Mouse (Mus musculus): ENCODE data around the gene Mfsd5.

The Mfsd5 gene

DNA sequence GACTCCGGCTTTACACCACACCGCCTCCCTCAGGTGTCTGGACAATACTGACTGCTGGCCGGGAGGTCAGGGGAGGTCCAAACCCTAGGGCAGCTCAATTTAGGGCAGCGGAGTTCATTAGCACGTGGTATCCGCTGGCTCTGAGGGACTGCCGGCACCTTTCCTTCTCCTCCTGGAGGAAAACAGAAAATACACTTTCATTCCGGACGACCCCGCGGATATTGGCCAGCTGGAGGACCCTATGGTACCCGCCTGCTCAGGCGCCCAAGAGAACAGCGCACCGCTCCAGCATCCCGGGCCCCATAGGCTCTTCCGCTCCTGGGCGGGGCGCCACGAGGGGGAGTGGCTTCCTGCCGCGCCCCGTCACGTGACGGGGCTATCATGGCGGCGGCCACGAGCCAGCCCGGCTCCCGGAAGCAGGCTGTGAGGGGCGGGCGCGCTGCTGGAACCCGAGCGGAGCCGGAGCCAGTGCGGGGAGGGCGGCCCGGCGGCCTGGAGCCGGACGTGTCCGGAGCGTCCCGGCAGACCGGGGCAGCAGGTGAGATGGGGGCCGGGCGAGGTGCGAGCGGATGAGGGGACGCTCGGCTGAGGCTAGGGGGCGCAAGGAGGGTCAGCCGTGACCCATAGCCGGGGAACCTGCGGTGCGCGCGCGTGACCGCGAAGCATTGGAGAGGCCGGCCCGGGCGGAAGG lies at the start of gene Mfsd5:
Mfsd5 (plus strand) TSS at position 363 of the 691 bp plus-strand sequence.
- DNase-seq (ENCODE audit: low spot score in 2 of 2), result peak; percentile 85 to 88

DNA sequence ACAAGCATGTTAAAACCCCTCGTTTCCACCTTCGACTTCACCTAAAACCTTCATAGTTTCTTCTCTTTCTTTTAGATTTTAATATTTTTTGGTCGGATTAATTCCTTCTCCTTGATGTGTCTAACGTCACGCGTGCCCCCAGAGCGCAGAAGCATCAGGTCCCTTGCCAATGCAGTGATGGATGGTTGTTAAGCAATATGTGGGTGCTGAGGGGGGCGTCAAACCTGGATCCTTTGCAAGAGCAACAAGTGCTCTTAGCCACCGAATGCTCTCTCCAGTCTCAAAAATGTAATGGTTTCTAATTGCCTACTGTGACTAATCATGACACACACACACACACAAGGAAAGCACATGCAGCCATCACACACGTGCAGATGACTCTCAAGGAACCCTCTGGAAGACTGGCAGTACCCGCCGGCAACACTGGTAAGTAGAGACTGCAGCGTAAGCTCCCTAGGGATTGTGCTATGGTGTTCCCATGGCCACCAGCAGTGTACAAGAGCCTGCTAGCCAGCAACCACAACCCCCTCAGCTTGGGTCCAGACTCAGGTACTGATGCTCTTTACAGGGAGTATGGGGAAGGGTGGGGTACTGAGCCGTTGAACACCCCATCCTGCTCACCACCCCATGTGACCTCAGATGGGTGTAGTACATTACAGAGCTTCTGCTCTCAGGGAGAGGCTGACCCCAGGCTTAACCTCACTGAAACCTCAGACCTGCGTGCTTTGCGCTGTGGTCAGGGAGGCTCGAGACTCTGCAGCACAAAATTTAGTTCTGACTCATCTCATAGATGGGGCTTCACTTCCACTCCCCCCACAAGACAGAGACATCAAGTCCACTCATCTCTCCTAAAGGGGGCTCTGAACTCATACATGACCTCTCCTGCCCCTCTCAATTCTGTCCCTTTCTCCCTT lies 48.6 kb upstream of the Mfsd5 start:
- no peak for DNase-seq (ENCODE audit: low spot score in 2 of 2)

DNA sequence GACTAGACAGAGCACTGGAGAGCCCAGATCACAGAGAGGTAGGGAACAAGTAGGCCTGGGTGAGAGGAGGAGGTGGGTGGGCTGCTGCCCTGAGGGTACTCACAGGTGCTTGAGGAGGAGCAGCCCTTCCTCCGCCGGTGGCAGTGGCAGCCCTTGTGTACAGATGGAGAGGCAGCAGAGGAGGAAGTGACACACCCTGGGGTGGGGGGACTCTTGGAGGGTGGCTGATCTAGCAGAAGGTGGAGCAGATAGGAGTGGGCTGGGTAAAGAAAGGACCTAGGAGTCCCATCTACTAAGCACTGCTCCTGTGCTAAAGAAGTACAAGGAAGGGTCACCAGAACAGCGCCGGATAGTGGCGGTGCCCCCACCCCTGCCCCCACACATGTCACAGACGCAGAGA lies 47.5 kb upstream of the Mfsd5 start, which contains the start of gene Itgb7:
Itgb7 (minus strand) TSS at position 197 of the 400 bp plus-strand sequence.
- no peak for DNase-seq (ENCODE audit: low spot score in 2 of 2)

DNA sequence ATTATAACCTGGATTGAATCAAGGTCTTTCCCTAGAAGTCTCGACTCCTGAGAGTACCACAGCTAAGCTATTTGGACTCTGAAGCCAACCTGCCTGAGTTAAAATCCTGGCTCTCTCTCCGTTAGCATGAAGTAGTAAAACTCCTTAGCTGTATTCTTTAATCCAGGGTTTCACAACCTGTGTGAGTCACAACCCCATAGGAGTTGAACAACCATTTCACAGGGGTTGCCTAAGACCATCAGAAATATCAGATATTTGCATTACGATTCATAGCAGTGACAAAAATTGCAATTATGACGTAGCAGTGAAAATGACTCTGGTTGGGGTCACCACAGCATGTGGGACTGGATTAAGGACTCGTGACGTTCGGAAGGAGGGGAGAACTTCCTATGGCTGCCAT lies 46.5 kb upstream of the Mfsd5 start:
- no peak for DNase-seq (ENCODE audit: low spot score in 2 of 2)

DNA sequence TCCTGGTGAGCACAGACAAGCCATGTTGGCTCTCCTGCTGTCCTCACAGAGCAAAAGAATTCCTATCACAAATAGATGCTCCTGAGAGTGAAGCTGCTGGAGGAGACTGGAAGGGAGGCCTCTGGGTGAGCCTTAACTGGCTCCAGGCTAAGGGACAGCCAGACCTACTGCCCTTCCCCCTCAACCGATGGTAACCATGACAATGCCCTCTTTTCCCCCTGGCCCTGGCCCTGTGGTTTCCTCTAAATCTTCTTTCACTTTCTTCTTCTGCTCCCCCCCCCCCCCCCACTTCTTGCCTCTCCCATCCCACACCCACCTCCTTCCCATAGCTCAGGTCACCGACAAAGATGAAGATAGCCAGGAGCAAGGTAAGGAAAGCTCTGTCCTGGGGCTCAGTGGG lies 45.4 kb upstream of the Mfsd5 start:
- DNase-seq (ENCODE audit: low spot score in 2 of 2), result no peak

DNA sequence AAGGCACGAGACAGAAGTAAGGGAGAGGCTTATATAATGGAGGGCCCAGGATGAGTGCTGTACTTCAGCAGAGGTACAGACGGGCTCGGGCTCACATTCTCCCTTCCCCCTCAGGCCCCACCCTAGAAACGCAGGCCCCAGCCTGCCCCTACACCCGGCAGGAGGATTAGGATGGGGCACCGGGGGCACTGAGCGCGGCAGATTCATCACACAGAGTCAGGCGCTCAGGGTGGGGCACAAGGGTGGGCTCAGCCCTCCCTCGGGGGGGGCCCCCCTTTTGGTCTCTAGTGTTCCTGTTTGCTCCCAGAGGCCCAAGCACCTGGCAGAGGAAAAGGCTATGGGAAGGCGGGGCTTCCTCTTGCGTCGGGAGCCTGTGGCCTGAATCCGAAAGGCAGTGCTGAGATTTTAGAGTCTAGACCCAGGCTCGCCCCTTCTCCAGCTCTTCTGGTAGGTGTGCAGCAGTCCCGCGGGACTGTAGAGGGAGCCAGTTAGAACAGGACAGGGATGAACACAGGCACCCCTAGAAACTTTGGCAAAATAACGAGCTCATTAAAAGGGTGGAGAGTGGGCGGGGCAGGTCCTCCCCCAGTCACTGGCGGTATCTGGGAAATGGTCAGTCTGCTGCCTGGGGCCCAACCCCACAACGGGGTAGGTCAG lies 43.8 kb upstream of the Mfsd5 start:
- peak; percentile 50 to 70 for DNase-seq (ENCODE audit: low spot score in 2 of 2)

DNA sequence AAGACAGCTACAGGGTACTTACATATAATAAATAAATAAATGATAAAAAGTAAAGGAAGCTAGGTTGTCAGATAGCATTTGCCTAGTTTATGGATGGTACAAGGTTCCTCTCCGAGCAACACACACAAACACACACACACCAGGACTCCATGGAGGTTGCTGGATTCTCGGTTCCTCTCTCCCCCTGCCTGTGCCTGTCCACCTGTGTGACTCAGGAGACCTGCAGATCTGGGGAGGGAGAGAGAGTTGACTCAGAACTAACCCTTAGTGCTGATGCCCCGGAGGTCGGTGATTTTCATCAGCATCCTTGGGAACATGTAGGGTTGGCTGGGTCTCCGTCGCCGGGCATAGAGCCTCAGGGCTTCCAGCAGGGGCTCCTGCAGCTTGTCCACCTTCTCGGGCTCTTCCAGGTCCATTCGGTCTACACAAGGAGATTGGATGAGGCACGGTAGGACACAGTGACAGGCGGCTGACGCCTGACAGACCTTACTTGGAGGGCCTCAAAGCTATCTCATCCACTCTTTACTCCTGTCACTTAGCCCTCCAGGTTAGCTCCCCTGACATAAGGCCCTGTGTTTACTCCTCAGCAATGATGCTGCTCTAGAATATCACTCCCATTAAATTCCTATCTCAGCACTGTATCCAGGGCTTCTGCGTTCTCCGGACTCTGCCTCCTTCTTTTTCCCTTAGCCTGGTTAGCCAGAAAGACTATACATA lies 40.6 kb upstream of the Mfsd5 start:
- DNase-seq (ENCODE audit: low spot score in 2 of 2), result no peak

DNA sequence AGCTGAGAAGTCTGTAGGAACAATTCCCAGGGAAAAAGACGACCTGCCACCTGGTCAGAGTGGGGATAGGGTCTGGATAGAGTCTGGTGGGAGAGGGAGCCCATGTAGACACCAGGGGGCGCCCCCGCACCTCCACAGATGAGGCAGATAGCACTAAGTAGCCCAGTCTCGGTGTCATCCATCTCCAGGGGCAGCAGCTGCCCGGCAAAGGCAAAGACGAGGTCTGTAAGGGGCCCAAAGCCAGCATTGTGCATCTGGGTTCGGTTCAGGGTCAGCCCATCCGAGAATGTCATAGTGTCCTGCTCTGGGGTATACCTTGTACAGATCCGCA lies 40.0 kb upstream of the Mfsd5 start:
- peak; percentile 73 to 76 for DNase-seq (ENCODE audit: low spot score in 2 of 2)

DNA sequence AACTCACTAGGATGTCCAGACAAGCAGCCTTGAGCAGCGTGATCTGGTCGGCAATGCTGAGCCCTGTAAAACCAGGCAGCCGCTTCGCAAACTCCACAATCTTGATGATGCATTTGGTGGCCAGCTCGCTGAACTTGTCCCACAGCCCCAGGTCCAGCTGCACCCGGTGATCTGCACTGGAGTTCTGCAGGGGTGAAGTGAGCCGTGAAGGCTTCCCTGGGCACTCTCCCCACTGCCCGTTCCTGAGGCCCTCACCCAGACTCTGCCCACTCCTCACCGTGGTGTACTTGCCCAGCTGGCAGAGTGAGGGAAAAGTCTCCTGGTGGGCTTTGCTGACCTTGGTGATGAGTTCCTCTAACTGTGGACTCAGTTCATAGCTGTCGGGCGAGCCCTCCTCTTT lies 39.4 kb upstream of the Mfsd5 start:
- no peak for DNase-seq (ENCODE audit: low spot score in 2 of 2)

DNA sequence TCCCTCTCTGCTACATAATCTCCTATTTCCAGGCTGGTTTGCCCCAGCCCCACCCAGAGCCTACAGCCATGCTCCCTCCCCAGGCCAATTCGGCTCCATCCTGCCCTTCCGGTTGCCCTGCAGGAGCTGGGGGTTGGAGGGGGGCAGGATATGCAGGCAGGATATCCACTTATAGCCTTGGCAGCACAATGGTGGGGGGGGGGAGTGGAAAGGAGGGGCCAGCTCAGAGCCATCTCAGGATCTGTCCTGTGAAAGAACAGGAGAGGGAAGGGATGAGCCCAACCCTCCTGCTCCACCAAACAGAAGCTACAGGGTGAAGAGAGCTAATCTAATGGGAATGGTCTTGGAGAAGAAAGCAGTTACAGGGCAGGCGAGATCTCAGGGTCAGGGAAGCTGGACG lies 38.6 kb upstream of the Mfsd5 start:
- DNase-seq (ENCODE audit: low spot score in 2 of 2), result peak; percentile 60 to 79

DNA sequence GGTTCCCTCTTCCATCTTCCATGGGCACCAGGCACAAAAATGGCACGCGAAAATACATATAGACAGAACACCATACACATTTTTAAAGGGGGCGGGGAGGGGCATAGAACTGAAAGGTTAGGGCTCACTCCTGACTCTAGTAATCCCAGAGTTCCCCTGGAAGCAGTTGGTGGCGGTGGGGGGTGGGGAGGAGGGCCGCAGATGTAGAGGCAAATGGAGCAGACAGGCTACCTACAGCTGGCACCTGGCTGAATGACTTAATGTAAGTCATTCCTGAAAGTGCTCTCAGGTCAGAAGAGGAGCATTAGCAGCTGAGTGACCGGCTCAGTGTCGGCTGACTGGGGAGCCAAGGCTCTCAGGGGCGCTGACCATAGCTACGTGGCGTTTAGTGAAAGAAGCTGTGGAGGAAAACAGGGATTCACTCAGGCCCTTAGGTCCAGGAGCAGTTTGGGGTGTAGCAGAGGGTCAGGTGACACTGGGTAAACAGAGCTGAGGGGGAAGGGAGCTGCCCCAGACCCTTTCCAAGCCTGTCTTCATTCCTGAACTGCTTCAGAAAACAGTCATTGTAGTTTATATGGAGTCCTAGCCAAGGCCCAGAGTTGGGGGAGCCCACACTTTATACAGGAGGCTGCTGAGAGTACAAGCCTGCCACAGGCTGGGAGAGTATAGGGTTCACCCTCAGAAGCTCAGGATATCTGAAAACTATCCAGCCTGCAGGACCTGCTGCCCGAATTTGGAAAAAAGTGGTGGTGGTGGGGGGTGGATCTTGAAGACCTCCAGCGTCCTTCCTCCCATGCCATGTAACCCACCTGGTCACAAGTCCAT lies 36.6 kb upstream of the Mfsd5 start:
- DNase-seq (ENCODE audit: low spot score in 2 of 2), result no peak

DNA sequence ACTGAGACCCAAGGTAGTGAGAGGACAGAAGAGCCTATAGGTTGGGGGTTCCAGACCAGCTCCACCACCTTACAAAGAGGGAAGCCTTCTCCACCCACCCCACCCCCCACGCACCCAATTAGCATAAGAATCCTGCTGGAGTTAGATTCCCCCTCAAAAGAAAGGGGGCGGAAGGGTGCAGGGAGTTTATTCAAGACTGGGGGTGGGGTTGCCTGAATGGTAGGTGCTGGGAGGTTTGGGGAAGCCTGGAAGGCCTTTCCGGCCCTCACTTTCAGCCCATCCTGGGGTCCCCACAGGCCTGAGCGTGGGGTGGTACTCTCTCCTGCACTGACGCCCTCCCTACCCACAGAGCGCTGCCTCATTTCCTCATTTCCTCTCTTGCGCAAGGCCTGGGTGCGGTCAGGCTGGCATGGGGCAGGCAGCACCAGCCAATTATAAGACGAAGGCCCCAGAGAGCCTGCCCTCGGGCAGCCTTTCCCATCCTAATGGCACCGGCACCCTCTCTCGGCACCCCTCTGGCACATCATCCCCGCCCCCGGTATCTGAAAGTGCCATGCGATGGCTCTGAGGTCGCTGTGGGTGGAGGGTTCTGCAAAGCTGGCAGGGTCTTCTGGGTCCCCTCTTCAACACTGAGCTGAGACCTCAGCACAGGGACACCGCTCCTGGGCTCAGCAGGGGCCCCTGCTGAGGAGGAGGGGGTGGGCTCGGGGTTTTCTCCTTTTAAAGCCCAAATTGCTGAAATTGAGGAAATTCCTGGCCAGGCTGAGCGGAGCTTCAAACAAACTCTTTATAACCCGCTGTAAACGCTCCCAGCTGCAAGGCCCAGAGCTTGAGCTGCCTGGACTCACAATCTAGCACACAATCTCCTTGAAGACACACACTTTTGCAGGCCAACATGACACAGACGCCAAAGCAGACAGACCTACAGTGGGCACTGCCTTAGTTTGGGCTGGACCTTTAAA lies 35.7 kb upstream of the Mfsd5 start:
- DNase-seq (ENCODE audit: low spot score in 2 of 2), result peak; percentile 73 to 81

DNA sequence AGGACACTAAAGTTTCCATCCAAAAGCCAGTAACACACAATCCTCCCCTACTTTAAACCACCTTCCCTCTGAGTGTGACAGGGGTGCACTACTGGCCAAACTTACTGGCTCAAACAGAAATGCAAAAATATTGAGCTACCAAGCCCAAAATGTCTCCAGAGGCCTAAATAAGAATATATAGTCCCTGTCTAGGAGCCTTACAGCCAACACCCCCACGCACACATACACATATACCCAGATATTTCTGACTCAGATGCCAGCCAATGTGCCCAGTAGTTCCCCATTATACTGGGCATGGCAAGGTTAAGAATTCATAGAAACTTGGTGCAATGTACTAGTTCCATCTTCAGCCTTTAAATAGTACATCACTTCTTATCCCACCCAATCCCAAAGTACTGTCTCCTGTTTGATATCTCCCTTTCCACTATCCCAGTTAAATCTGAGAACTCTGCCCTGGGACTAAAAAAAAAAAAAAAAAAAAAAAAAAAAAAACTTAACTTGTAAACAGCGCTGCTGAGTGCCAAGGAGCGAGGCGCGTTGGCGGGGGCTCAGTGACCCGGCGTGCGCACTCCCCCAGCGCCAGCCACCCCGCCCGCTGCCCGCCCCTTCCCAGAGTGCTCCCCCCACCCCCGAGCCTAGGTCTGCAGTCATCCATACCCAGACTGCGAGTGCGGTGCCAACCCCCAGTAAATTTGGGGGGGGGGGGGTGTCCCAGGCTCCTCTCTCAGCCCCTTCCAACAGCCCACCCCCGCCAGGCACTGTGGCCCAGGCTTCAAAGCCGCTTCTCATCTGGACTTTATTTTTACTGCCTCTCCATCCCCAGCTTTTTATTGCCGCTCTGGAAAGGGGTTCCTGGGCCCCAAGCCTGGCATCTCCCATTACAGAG lies 34.7 kb upstream of the Mfsd5 start:
- no peak for DNase-seq (ENCODE audit: low spot score in 2 of 2)

DNA sequence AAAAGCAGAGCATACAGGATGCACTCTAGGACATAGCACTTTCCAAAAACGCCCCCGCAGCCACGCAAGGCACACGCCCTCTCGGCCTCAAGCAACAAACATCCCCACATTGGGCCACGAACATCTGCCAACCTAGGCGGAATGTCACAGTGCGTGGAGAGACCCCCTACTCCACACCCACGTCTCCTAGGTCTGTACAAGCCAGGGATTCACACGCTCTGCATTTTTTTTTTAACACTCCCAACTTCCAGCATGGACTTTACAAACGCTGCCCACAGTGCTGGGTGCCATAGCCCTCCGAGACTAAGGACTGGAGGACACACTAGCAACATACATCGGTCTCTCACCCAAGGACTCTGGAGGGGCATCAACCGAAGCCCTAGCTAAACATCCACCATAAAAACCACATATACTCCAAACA lies 33.8 kb upstream of the Mfsd5 start:
- DNase-seq (ENCODE audit: low spot score in 2 of 2), result no peak

DNA sequence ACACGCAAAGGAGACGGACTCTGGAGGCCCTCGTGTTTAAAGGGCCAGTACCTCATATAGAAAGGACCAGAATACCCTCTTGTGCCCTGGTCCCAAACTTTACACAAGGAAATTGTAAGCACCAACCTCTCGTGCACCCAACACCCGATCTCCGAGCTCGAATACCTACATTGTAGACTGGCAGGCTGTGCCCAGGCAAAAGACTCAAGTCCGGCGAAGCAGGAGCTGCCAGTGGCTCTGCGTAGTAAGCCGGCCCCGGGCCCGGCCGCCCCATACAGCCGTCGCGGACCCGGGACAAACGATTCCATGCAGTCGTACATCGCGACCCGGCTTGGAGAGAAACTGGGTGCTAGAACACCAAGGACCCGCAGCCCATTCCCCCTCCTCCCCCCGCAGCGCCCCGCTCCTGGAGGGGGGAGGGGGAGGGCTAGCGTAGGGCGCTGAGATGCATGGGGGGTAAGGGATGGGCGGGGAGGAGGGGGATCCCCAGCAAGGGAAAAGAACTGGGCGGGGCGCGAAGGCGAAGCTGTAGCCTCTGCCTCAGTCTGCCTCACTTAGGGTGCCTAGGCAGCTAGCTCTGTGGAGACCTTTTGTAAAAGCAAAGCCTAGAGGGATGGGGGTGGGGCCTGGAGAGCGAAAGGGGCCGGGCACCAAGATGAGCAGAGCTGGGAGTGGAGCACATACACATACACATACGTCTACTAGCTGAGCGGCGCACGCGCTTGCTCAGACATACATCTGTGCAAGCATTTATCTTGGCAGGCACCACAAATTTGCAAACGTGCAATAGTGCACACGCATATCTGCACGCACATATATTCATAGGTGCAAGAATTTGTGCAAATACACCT lies 33.1 kb upstream of the Mfsd5 start:
- DNase-seq (ENCODE audit: low spot score in 2 of 2), result peak; percentile 85 to 88

DNA sequence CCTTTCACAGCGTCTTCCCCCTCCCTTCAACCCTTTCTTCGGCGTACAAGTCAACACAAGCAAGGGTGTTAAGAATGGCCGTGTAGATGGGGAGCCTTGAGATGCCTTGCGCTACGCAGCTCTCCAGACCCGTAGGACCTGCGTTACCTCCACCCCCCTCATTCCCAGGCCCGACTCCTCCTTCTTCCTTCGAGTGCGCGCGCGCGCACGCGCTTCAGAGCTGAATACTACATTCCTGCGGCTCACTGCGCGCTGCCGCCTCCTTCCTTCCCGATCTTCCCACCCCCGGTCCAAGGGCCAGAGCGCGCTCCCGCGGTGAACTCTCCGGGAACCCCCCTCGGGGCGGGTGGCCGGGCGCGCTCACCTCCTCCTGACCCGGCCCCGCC lies 32.4 kb upstream of the Mfsd5 start:
- DNase-seq (ENCODE audit: low spot score in 2 of 2), result peak; percentile 98

DNA sequence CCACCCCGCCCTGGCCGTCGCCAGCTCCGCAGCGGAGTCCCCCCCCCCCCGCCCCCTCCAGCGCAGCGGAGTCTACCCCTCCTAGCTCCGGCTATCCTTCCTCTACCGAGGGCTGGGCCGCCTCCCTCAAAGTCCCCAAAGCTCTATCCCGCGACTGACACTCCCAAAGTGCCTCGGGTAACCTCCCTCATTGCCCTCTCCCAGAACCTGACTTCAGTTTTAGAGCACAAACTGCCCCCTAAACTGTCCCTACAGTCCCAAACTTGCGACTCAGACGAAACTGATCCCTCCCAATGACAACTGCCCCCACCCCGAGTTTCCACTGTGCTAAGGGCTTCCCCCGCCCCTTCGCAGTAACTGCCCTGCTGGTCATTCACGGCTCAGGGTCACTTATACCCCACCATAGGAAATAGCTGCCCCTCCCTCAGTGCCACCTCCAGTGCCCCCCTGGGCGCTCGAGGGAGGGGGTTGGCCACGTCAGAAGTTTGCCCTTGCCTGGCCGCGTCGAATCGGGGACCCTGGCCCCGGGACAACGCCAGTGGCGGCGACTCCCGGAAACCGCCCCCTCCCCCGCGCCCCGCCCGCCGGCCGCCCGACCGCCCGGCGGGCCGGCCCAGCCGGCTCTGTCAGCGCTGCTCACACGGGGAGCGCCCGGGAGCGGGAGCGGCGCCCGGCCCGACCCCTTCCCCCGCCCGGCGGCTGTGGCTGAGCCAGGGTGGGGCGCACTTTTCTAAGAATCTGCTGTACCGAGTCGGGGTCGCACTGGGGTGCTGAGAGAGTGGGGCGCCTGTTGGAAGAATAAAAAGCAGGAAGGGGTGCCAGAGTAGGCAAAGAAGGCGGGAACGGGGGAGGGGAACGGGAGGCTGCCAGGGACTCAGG lies 31.8 kb upstream of the Mfsd5 start:
- DNase-seq (ENCODE audit: low spot score in 2 of 2), result peak; percentile 87 to 88

Data from heart, adult 9 months (tissue).